Mouse (Mus musculus): ENCODE data around the gene Prelp.

GRCm38 (mm10) chr1:133887044-133887443, 34.2 kb downstream of the Prelp start:
- TF ChIP-seq CTCF (IDR thresholded peaks at IDR 0.05): no peak
- no peak for TF ChIP-seq POLR2A (IDR thresholded peaks at IDR 0.05; ENCODE audit: insufficient read depth, low read depth, low read length)
